Mouse (Mus musculus) retina, postnatal 1 day (tissue): ENCODE measurements at regions not wholly inside any gene's neighbourhood (a gene's known extent, or its start where the extent isn't known, plus 50 kb on each side); places are given as distances from the start of the nearest gene placed in this dataset.
"Not testable (repeated sequence)": the region's sequence is repeated elsewhere in the genome, so short reads cannot be mapped to it uniquely, and the experiment has no call there.

Experiments
- DNase-seq: peaks from one replicate; pipeline ENCODE4 v3.0.0-alpha.2; 2012

GRCm38 (mm10) chr8:28400141-28400540 lies 952.7 kb downstream of the Poteg start:
- no peak for DNase-seq

GRCm38 (mm10) chr8:28427544-28428135 lies 980.2 kb downstream of the Poteg start:
- peak; percentile 67 for DNase-seq

GRCm38 (mm10) chr8:28473190-28473589 lies 1025.7 kb downstream of the Poteg start:
- DNase-seq: no peak

GRCm38 (mm10) chr8:28487913-28488312 lies 1040.4 kb downstream of the Poteg start:
- peak; percentile 5 for DNase-seq

- DNase-seq: no peak
These were observed 1056.2 kb downstream of the Poteg start for GRCm38 (mm10) chr8:28503488-28504319.

GRCm38 (mm10) chr8:28523506-28523905 lies 1076.0 kb downstream of the Poteg start:
- not testable (repeated sequence) for DNase-seq

- no peak for DNase-seq
These were observed 1099.8 kb downstream of the Poteg start for GRCm38 (mm10) chr8:28547236-28547635.

- DNase-seq: no peak
These were observed 1112.4 kb downstream of the Poteg start for GRCm38 (mm10) chr8:28559881-28560280.

GRCm38 (mm10) chr8:28579250-28579651 lies 1131.8 kb downstream of the Poteg start:
- no peak for DNase-seq

GRCm38 (mm10) chr8:28580821-28581220 lies 1133.4 kb downstream of the Poteg start:
- DNase-seq: no peak

- no peak for DNase-seq
These were observed 1142.5 kb downstream of the Poteg start for GRCm38 (mm10) chr8:28589999-28590398.

GRCm38 (mm10) chr8:28593238-28593637 lies 1145.8 kb downstream of the Poteg start:
- no peak for DNase-seq

GRCm38 (mm10) chr8:28594191-28594590 lies 1146.7 kb downstream of the Poteg start:
- DNase-seq: no peak

GRCm38 (mm10) chr8:28594606-28595005 lies 1147.1 kb downstream of the Poteg start:
- no peak for DNase-seq

GRCm38 (mm10) chr8:28595880-28596279 lies 1148.4 kb downstream of the Poteg start:
- no peak for DNase-seq
